Mouse (Mus musculus) C2C12 (cell line): ENCODE measurements at regions not wholly inside any gene's neighbourhood (a gene's known extent, or its start where the extent isn't known, plus 50 kb on each side); places are given as distances from the start of the nearest gene placed in this dataset.

ENCODE experiments used
- CEBPB ChIP-seq: IDR thresholded peaks from one replicate; pipeline ENCODE4 v1.6.1; 2011; ENCODE audit warnings: low read depth, mild to moderate bottlenecking, control low read depth, moderate library complexity
- CTCF ChIP-seq: IDR thresholded peaks from one replicate; pipeline ENCODE4 v1.5.1; 2011; ENCODE audit not compliant: control insufficient read depth, insufficient read depth, insufficient read length
- FOSL1 ChIP-seq: IDR thresholded peaks from one replicate; pipeline ENCODE4 v1.8.0; 2011; ENCODE audit warnings: mild to moderate bottlenecking, low read length; ENCODE audit not compliant: poor library complexity, insufficient read depth, severe bottlenecking
- MYOG ChIP-seq: IDR thresholded peaks from one replicate; pipeline ENCODE4 v1.6.1; 2011; ENCODE audit not compliant: control insufficient read depth, insufficient read length; ENCODE audit errors: extremely low read depth
- USF1 ChIP-seq: IDR thresholded peaks from one replicate; pipeline ENCODE4 v1.6.1; 2011; ENCODE audit warnings: low read depth, mild to moderate bottlenecking, control low read depth, moderate library complexity

DNA sequence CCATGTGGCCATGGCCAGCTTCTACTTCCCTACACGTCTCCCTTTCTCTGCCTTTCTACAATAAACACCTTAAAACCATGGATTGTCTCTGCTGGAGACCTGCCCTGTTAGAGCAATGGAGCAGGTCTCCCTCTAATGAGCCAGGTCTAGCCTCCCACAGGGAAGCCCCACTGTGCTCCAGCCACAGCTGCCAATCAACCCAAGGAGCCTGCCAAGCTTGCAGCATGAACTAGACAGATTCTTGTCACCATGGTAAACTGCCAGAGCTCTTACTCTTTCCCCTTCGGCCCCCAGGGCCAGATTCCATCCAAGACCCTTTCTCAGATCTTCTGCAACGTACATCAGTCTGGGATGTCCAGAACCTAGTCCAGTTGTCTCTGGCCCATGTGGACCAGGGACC lies 217.1 kb upstream of the Fam241a start:
- TF ChIP-seq CTCF (no peak), CEBPB (no peak), FOSL1 (no peak), MYOG (no peak), USF1 (no peak)
